Mouse (Mus musculus) lung, embryonic 15.5 days (tissue): ENCODE data around the gene Trpm8. TPM values are rescaled to one million over a fixed set of nuclear protein-coding genes. Genes with fewer than 3 reads are reported as not detected.

Source experiments
- ATAC-seq: fragments of 200-750 bp; cut with Nextera tagmentation; 2 replicates; pipeline ENCODE4 v1.8.0; 2017; ENCODE audit warnings: moderate number of reproducible peaks, borderline replicate concordance; ENCODE audit not compliant: low FRiP score, low TSS enrichment; ENCODE audit errors: extremely low read depth
- H3K27ac ChIP-seq: fragments of 300-500 bp; sonication (generic); 2 replicates; pipeline ENCODE4 v1.5.1; 2015; ENCODE audit warnings: moderate library complexity, mild to moderate bottlenecking, inconsistent platforms
- H3K27me3 ChIP-seq: fragments of 300-500 bp; sonication (generic); 2 replicates; pipeline ENCODE4 v1.6.1; 2015; ENCODE audit warnings: inconsistent platforms
- H3K36me3 ChIP-seq: fragments of 300-500 bp; sonication (generic); 2 replicates; pipeline ENCODE4 v1.6.1; 2015; ENCODE audit warnings: inconsistent platforms
- H3K4me1 ChIP-seq: fragments of 300-500 bp; sonication (generic); 2 replicates; pipeline ENCODE4 v1.6.1; 2015; ENCODE audit warnings: inconsistent platforms
- H3K4me2 ChIP-seq: fragments of 300-500 bp; sonication (generic); 2 replicates; pipeline ENCODE4 v1.6.1; 2015; ENCODE audit warnings: inconsistent platforms, mild to moderate bottlenecking, moderate library complexity
- H3K4me3 ChIP-seq: fragments of 300-500 bp; sonication (generic); 2 replicates; pipeline ENCODE4 v1.5.1; 2015; ENCODE audit warnings: mild to moderate bottlenecking, inconsistent platforms
- H3K9ac ChIP-seq: fragments of 300-500 bp; sonication (generic); 2 replicates; pipeline ENCODE4 v1.6.1; 2015; ENCODE audit warnings: inconsistent platforms
- H3K9me3 ChIP-seq: fragments of 300-500 bp; sonication (generic); 2 replicates; pipeline ENCODE4 v1.6.1; 2016; ENCODE audit warnings: inconsistent platforms
- WGBS: fragments of 180-500 bp; shearing (Covaris S2); methylation state at CpG from one replicate; pipeline ENCODE4 v1.1.7; 2015; 5-methylcytosine and 5-hydroxymethylcytosine counted together
- polyA plus RNA-seq: library from polyadenylated mRNA; unstranded; fragments of >200 nt; fragmentation: Nextera tagmentation; extraction: Ambion mirVana; gene quantifications from 2 replicates; pipeline ENCODE4 v1.2.1, GENCODE M21; 2015

Gene Trpm8
- polyA plus RNA-seq, 1 experiment from 2014 or later, result 0.10 TPM

- no peaks in the 10 kb centered on the region for H3K27me3 ChIP-seq
- WGBS, result 71% methylated on average over 5 of the region's 5 CpGs
- ATAC-seq, result no peak
Observed at GRCm38 (mm10) chr1:88412013-88412412, 134.6 kb downstream of the Trpm8 start.

GRCm38 (mm10) chr1:88418943-88419342 is 141.5 kb downstream of the Trpm8 start:
- Histone ChIP-seq H3K27me3 (no peaks in the 10 kb centered on the region), H3K27ac (no peak overlapping the region)

More at GRCm38 (mm10) chr1:88412013-88412412, 134.6 kb downstream of the Trpm8 start:
- H3K4me2 ChIP-seq, result no peak overlapping the region
- no peak overlapping the region for H3K4me3 ChIP-seq
- H3K9ac ChIP-seq, result no peak overlapping the region
- no peaks in the 10 kb centered on the region for H3K9me3 ChIP-seq
- H3K4me1 ChIP-seq, result no peaks in the 10 kb centered on the region
- no peak overlapping the region for H3K27ac ChIP-seq
- no peaks in the 10 kb centered on the region for H3K36me3 ChIP-seq

GRCm38 (mm10) chr1:88422045-88422444 is 144.6 kb downstream of the Trpm8 start:
- Histone ChIP-seq H3K36me3 (no peaks in the 10 kb centered on the region), H3K9me3 (no peaks in the 10 kb centered on the region), H3K4me1 (0 out of 2 replicates have a peak, but pooled peaks cover 2% of the 10 kb centered on the region), H3K27me3 (no peaks in the 10 kb centered on the region), H3K27ac (no peak overlapping the region), H3K9ac (no peak overlapping the region), H3K4me3 (no peak overlapping the region), H3K4me2 (no peak overlapping the region)
- 61% methylated on average over 10 of the region's 10 CpGs for WGBS
- no peak for ATAC-seq

More at GRCm38 (mm10) chr1:88418943-88419342, 141.5 kb downstream of the Trpm8 start:
- 71% methylated on average over 2 of the region's 2 CpGs for WGBS
- Histone ChIP-seq H3K4me3 (no peak overlapping the region), H3K9ac (no peak overlapping the region), H3K4me2 (no peak overlapping the region), H3K9me3 (no peaks in the 10 kb centered on the region), H3K36me3 (no peaks in the 10 kb centered on the region), H3K4me1 (no peaks in the 10 kb centered on the region)
- ATAC-seq, result no peak

GRCm38 (mm10) chr1:88422846-88423395 is 145.5 kb downstream of the Trpm8 start:
- Histone ChIP-seq H3K4me3 (no peak overlapping the region), H3K4me2 (no peak overlapping the region), H3K9me3 (no peaks in the 10 kb centered on the region), H3K27me3 (no peaks in the 10 kb centered on the region), H3K9ac (no peak overlapping the region), H3K27ac (no peak overlapping the region), H3K36me3 (no peaks in the 10 kb centered on the region), H3K4me1 (0 out of 2 replicates have a peak, but pooled peaks cover 2% of the 10 kb centered on the region)
- 59% methylated on average over 7 of the region's 7 CpGs for WGBS
- no peak for ATAC-seq

- no peak overlapping the region for H3K4me2 ChIP-seq
- no peaks in the 10 kb centered on the region for H3K36me3 ChIP-seq
- H3K4me1 ChIP-seq, result peaks cover 9% of the 10 kb centered on the region
- no peak overlapping the region for H3K9ac ChIP-seq
- no peaks in the 10 kb centered on the region for H3K27me3 ChIP-seq
- H3K9me3 ChIP-seq, result no peaks in the 10 kb centered on the region
- no peak overlapping the region for H3K27ac ChIP-seq
- 17% methylated on average over 8 of the region's 8 CpGs for WGBS
- 0 out of 2 replicates have a peak, but pooled peaks have one; percentile 41 for ATAC-seq
- no peak overlapping the region for H3K4me3 ChIP-seq
Observed at GRCm38 (mm10) chr1:88424602-88425252, 147.3 kb downstream of the Trpm8 start.

GRCm38 (mm10) chr1:88427987-88428741 is 150.7 kb downstream of the Trpm8 start:
- Histone ChIP-seq H3K9ac (no peak overlapping the region), H3K27me3 (no peaks in the 10 kb centered on the region), H3K36me3 (no peaks in the 10 kb centered on the region), H3K4me3 (no peak overlapping the region), H3K27ac (peak overlapping the region; percentile 78), H3K4me2 (no peak overlapping the region), H3K4me1 (peaks cover 9% of the 10 kb centered on the region), H3K9me3 (no peaks in the 10 kb centered on the region)
- WGBS, result 44% methylated on average over 11 of the region's 11 CpGs
- ATAC-seq, result peak; percentile 62; the same call in 1 of the 2 replicates

GRCm38 (mm10) chr1:88429413-88429812 is 152.0 kb downstream of the Trpm8 start:
- WGBS, result 33% methylated on average over 1 of the region's 1 CpGs
- H3K4me1 ChIP-seq, result peaks cover 9% of the 10 kb centered on the region
- H3K27ac ChIP-seq, result peak overlapping the region; percentile 78; the same call in 1 of the 2 replicates
- no peak overlapping the region for H3K4me3 ChIP-seq
- H3K9me3 ChIP-seq, result no peaks in the 10 kb centered on the region
- no peak for ATAC-seq
- H3K36me3 ChIP-seq, result no peaks in the 10 kb centered on the region
- H3K27me3 ChIP-seq, result no peaks in the 10 kb centered on the region
- H3K9ac ChIP-seq, result no peak overlapping the region
- H3K4me2 ChIP-seq, result no peak overlapping the region

GRCm38 (mm10) chr1:88431262-88431661 is 153.8 kb downstream of the Trpm8 start:
- no peak overlapping the region for H3K4me3 ChIP-seq
- no peak overlapping the region for H3K9ac ChIP-seq
- H3K36me3 ChIP-seq, result no peaks in the 10 kb centered on the region
- H3K4me1 ChIP-seq, result peaks cover 6% of the 10 kb centered on the region
- H3K4me2 ChIP-seq, result no peak overlapping the region
- no peaks in the 10 kb centered on the region for H3K9me3 ChIP-seq
- WGBS, result 64% methylated on average over 4 of the region's 4 CpGs
- H3K27me3 ChIP-seq, result no peaks in the 10 kb centered on the region
- ATAC-seq, result no peak; the same call in 1 of the 2 replicates
- peak overlapping the region; percentile 52 for H3K27ac ChIP-seq

GRCm38 (mm10) chr1:88432601-88433000 is 155.1 kb downstream of the Trpm8 start:
- H3K4me3 ChIP-seq, result no peak overlapping the region
- no peaks in the 10 kb centered on the region for H3K27me3 ChIP-seq
- H3K36me3 ChIP-seq, result no peaks in the 10 kb centered on the region
- no peak overlapping the region for H3K27ac ChIP-seq
- H3K9ac ChIP-seq, result no peak overlapping the region
- no peak overlapping the region for H3K4me2 ChIP-seq
- ATAC-seq, result no peak
- 45% methylated on average over 3 of the region's 3 CpGs for WGBS
- H3K9me3 ChIP-seq, result no peaks in the 10 kb centered on the region
- H3K4me1 ChIP-seq, result peaks cover 12% of the 10 kb centered on the region

GRCm38 (mm10) chr1:88433096-88433883 is 155.8 kb downstream of the Trpm8 start:
- H3K27ac ChIP-seq, result no peak overlapping the region
- no peaks in the 10 kb centered on the region for H3K36me3 ChIP-seq
- H3K9me3 ChIP-seq, result no peaks in the 10 kb centered on the region
- no peak for ATAC-seq
- H3K9ac ChIP-seq, result no peak overlapping the region
- H3K4me1 ChIP-seq, result peaks cover 12% of the 10 kb centered on the region
- H3K27me3 ChIP-seq, result no peaks in the 10 kb centered on the region
- H3K4me3 ChIP-seq, result no peak overlapping the region
- H3K4me2 ChIP-seq, result no peak overlapping the region
- 59% methylated on average over 6 of the region's 6 CpGs for WGBS

- no peaks in the 10 kb centered on the region for H3K36me3 ChIP-seq
- H3K27me3 ChIP-seq, result no peaks in the 10 kb centered on the region
- ATAC-seq, result no peak
- H3K4me1 ChIP-seq, result peaks cover 6% of the 10 kb centered on the region
- H3K27ac ChIP-seq, result no peak overlapping the region
- no peak overlapping the region for H3K9ac ChIP-seq
- no peak overlapping the region for H3K4me3 ChIP-seq
- no peaks in the 10 kb centered on the region for H3K9me3 ChIP-seq
- WGBS, result 65% methylated on average over 4 of the region's 4 CpGs
- no peak overlapping the region for H3K4me2 ChIP-seq
Observed at GRCm38 (mm10) chr1:88434057-88434456, 156.6 kb downstream of the Trpm8 start.
